Mouse (Mus musculus): ENCODE measurements around the gene Cct8l1.

DNA sequence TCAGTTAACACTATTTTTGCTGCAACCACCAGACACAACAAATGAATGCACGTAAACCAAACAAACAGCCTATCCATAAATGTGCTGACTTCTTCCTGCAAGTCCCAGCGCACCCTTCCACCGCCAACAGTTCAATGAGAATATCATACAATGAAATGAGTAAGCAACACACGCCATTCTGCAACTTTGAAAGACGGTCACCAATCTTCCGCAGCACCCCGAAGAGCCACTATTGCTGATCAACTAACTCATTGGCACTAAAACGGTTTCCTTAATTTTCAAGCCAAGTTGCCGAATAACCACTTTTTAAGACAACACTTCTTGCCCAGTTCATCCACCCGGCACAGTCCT is 18.5 kb upstream of the Cct8l1 start:
- TF ChIP-seq EP300 (IDR thresholded peaks at IDR 0.05; ENCODE audit: low read depth) (no peak), CTCF (IDR thresholded peaks at IDR 0.05; ENCODE audit: low read depth) (no peak)
